Mouse (Mus musculus) stomach, embryonic 16.5 days (tissue): ENCODE data around the gene Asprv1. TPM values are rescaled to one million over a fixed set of nuclear protein-coding genes. Genes with fewer than 3 reads are reported as not detected.

Experiments
- ATAC-seq: fragments of 200-750 bp; cut with Nextera tagmentation; 2 replicates; pipeline ENCODE4 v1.8.0; 2017; ENCODE audit warnings: moderate number of reproducible peaks, moderate TSS enrichment; ENCODE audit not compliant: insufficient read depth, low FRiP score
- H3K27ac ChIP-seq: fragments of 300-500 bp; sonication (generic); 2 replicates; pipeline ENCODE4 v1.5.1; 2014; ENCODE audit warnings: low read length
- H3K27me3 ChIP-seq: fragments of 300-500 bp; sonication (generic); 2 replicates; pipeline ENCODE4 v1.6.1; 2014; ENCODE audit warnings: low read length, control low read depth, mixed read lengths; ENCODE audit not compliant: control insufficient read depth, insufficient read depth
- H3K36me3 ChIP-seq: fragments of 300-500 bp; sonication (generic); 2 replicates; pipeline ENCODE4 v1.6.1; 2014; ENCODE audit warnings: low read length; ENCODE audit not compliant: control insufficient read depth, insufficient read depth
- H3K4me1 ChIP-seq: fragments of 300-500 bp; sonication (generic); 2 replicates; pipeline ENCODE4 v1.6.1; 2014; ENCODE audit warnings: low read length, control low read depth, mixed read lengths; ENCODE audit not compliant: control insufficient read depth, insufficient read depth
- H3K4me2 ChIP-seq: fragments of 300-500 bp; sonication (generic); 2 replicates; pipeline ENCODE4 v1.6.1; 2014; ENCODE audit warnings: low read depth, low read length, mixed read lengths
- H3K4me3 ChIP-seq: fragments of 300-500 bp; sonication (generic); replicated peaks from 2 replicates; pipeline ENCODE4 v1.5.1; 2014; ENCODE audit warnings: mild to moderate bottlenecking, low read length
- H3K9ac ChIP-seq: fragments of 300-500 bp; sonication (generic); 2 replicates; pipeline ENCODE4 v1.6.1; 2014; ENCODE audit warnings: low read length
- H3K9me3 ChIP-seq: fragments of 300-500 bp; sonication (generic); replicated peaks from 2 replicates; pipeline ENCODE4 v1.6.1; 2016; ENCODE audit warnings: low read length, control low read depth; ENCODE audit not compliant: control insufficient read depth
- WGBS: fragments of 180-500 bp; shearing (Covaris S2); extraction: QIAGEN DNeasy Blood & Tissue Kit; methylation state at CpG from one replicate; pipeline ENCODE4 v1.1.7; 2014; 5-methylcytosine and 5-hydroxymethylcytosine counted together
- polyA plus RNA-seq: library from polyadenylated mRNA; unstranded; fragments of >200 nt; fragmentation: Nextera tagmentation; extraction: Ambion mirVana; gene quantifications from 2 replicates; pipeline ENCODE4 v1.2.1, GENCODE M21; 2015

Gene Asprv1
- polyA plus RNA-seq, 1 experiment from 2014 or later = 360 TPM

DNA sequence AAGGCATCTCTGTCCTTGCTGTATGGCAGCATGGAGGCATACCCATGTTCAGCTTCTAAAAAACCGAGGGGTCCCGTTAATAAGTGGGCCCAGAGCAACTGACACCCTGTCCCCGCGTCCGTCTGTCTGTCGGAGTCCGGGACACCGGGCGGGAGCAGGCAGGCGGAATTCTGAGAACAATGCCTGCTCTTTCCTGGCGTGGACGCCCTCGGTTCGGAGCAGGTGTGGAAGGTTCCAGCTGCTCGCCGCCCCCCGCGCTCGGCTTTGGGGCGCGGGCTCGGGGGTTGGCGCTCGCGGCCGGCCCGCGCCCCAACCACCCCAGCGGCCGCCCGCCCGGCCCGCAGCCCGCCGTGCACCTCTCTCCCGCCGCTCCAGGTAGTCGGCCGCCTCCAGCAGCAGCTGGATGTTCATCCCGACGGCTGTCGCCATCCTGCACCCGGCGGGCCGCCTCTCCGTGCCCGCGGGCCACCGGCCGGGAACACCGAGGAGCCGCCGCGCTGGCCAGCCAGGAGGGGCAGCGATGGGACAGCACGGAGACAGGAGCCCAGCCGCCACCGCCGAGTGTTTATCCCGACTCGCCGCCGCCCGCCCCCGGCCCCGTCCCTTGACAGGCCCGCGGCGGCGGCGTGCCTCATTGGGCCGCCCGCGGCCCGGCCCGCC, 40.7 kb downstream of the Asprv1 start, which contains the start of gene Mxd1:
TSS of gene Mxd1 (minus strand) at position 582 of the 660 bp plus-strand sequence.
- H3K4me2 ChIP-seq = peak within 1 kb of the TSS; percentile 92
- 0 out of 2 replicates have a peak, but pooled peaks have one; percentile 0 for ATAC-seq
- under 1% methylated on average over 58 of the region's 76 CpGs for WGBS

DNA sequence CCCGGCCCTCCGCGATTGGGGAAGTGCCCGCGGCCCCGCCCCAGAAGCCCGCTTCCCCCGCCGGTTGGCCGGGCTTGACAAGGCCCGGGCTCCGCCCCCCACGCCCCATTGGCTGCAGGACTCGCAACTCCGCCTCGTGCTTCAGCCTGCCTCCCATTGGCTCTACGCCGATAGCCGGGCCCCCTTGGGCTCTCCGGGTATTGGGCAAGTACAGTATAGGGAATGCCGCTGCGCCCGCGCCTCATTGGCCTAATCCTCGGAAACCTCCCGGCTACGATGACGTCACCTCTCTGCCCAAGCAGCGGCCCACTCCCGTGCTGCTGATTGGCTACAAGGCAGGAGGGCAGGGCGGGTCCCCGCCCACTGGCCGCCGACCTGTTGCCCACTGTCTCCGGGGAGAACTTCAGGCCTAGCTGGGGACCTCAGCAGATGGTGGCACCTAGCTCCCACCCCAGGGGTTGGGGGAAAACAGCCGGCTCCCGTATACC, 41.3 kb downstream of the Asprv1 start:
- no peaks in the 10 kb centered on the region for H3K27me3 ChIP-seq
- peak overlapping the region; percentile 80 for H3K9ac ChIP-seq
- peak overlapping the region; percentile 91 for H3K4me2 ChIP-seq
- 0 out of 2 replicates have a peak, but pooled peaks cover 4% of the 10 kb centered on the region for H3K36me3 ChIP-seq
- peaks cover 20% of the 10 kb centered on the region for H3K4me1 ChIP-seq
- ATAC-seq = peak; percentile 100
- H3K9me3 ChIP-seq = no peaks in the 10 kb centered on the region
- under 1% methylated on average over 34 of the region's 37 CpGs for WGBS
- peak overlapping the region; percentile 84 for H3K27ac ChIP-seq
- peak overlapping the region; percentile 91 for H3K4me3 ChIP-seq

More for the DNA sequence above, 40.7 kb downstream of the Asprv1 start, which contains the start of gene Mxd1:
- Histone ChIP-seq H3K4me1 (peaks cover 20% of the 10 kb centered on the region), H3K9me3 (no peaks in the 10 kb centered on the region), H3K27me3 (no peaks in the 10 kb centered on the region), H3K9ac (peak within 1 kb of the TSS; percentile 93), H3K4me3 (peak within 1 kb of the TSS; percentile 91), H3K27ac (peak within 1 kb of the TSS; percentile 84), H3K36me3 (0 out of 2 replicates have a peak, but pooled peaks cover 2% of the 10 kb centered on the region)

DNA sequence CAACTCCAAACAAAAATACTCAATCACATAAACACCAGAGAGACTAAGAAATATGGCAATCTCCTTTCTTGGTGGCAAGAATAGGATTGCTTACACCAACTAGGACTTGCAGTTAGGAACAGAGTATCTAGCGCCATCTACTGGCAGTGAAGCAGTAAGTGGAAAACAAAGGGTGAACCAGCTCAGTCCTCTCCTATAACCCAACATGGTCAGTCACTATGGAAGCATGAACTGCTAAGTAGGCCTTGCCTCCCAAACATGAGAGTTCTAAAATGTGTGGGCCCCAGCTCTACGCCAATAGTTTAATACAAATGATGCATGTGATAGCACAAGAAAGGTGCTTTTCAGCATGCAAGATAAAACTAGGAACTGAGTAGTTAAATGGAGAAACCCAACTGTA, 42.9 kb downstream of the Asprv1 start:
- H3K9ac ChIP-seq = no peak overlapping the region
- no peak for ATAC-seq
- H3K9me3 ChIP-seq = no peaks in the 10 kb centered on the region
- WGBS = 17% methylated on average over 2 of the region's 2 CpGs
- no peak overlapping the region for H3K4me2 ChIP-seq
- 0 out of 2 replicates have a peak, but pooled peaks cover 4% of the 10 kb centered on the region for H3K36me3 ChIP-seq
- H3K4me1 ChIP-seq = peaks cover 20% of the 10 kb centered on the region
- H3K27ac ChIP-seq = peak overlapping the region; percentile 56; the same call in 1 of the 2 replicates
- H3K4me3 ChIP-seq = no peak overlapping the region
- no peaks in the 10 kb centered on the region for H3K27me3 ChIP-seq

DNA sequence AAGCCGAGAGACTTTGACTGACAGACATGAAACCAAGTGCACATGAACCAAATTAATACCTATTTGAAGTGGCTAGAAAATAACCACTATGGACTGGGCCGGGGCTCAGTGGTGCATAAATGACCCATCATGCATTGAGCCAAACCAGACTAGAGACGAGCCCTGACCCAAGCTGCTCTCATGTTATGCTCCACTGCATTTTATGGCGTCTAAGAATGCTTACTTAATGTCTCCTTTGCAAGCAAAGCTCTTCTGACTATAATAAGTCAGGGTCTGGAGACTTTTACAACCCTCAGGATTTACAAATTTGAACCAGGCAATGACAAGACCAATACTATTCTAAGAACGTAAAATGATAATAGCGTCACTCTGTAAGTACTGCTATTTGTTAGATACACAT, 50.4 kb downstream of the Asprv1 start:
- Histone ChIP-seq H3K9me3 (no peaks in the 10 kb centered on the region), H3K9ac (no peak overlapping the region), H3K4me2 (no peak overlapping the region), H3K27ac (no peak overlapping the region), H3K4me3 (no peak overlapping the region), H3K4me1 (peaks cover 4% of the 10 kb centered on the region; the same call in 1 of the 2 replicates), H3K36me3 (peaks cover 17% of the 10 kb centered on the region; the same call in 1 of the 2 replicates), H3K27me3 (no peaks in the 10 kb centered on the region)
- no peak for ATAC-seq
- 86% methylated on average over 6 of the region's 6 CpGs for WGBS

Other genes starting within 250 kb of the Asprv1 start
- gene Pcyox1, start 231.0 kb upstream of the Asprv1 start, polyA plus RNA-seq = 119 and 131 TPM in 2 replicates
- 135 and 151 TPM in 2 replicates for gene Tia1, start 223.9 kb upstream of the Asprv1 start, polyA plus RNA-seq
- not detected in 2 replicates for gene Gm44790, start 201.5 kb upstream of the Asprv1 start, polyA plus RNA-seq
- gene C87436, start 189.8 kb upstream of the Asprv1 start, polyA plus RNA-seq = 23.0 and 23.4 TPM in 2 replicates
- gene Pcbp1, start 101.8 kb upstream of the Asprv1 start, polyA plus RNA-seq = 177 and 197 TPM in 2 replicates
- gene Mxd1, start 41.0 kb downstream of the Asprv1 start, polyA plus RNA-seq = 21.5 and 30.5 TPM in 2 replicates
- gene Snrnp27, start 56.4 kb downstream of the Asprv1 start, polyA plus RNA-seq = 87.3 and 107 TPM in 2 replicates
- 20.0 and 20.4 TPM in 2 replicates for gene Gmcl1, start 105.2 kb downstream of the Asprv1 start, polyA plus RNA-seq
- gene Anxa4, start 165.4 kb downstream of the Asprv1 start, polyA plus RNA-seq = 146 and 153 TPM in 2 replicates
- gene Aak1, start 221.4 kb downstream of the Asprv1 start, polyA plus RNA-seq = 9.1 and 13.7 TPM in 2 replicates